Mouse (Mus musculus): Measurements from ENCODE around the gene Irx3.

- TF ChIP-seq CTCF (IDR thresholded peaks at IDR 0.05; ENCODE audit: low read depth, low read length), result no peak
- TF ChIP-seq POLR2AphosphoS5 (IDR thresholded peaks at IDR 0.05; ENCODE audit: insufficient replicate concordance, low read depth, low read length), result no peak
- no peak for TF ChIP-seq TAL1 (conservative IDR thresholded peaks at IDR 0.05; ENCODE audit: low read depth, low read length)
- TF ChIP-seq GATA1 (IDR thresholded peaks at IDR 0.05; ENCODE audit: borderline replicate concordance, low read length), result no peak
Observed at GRCm38 (mm10) chr8:91749412-91749811, 52.5 kb downstream of the Irx3 start.

Data from G1E (cell line).